Mouse (Mus musculus) limb, embryonic 14.5 days (tissue): ENCODE data around the gene Tshz2. TPM values are rescaled to one million over a fixed set of nuclear protein-coding genes. Genes with fewer than 3 reads are reported as not detected.
"Not testable (repeated sequence)": the region's sequence is repeated elsewhere in the genome, so short reads cannot be mapped to it uniquely, and the experiment has no call there.

Experiments
- ATAC-seq: fragments of 200-750 bp; cut with Nextera tagmentation; 2 replicates; pipeline ENCODE4 v1.8.0; 2017; ENCODE audit warnings: low read depth, moderate number of reproducible peaks, moderate TSS enrichment; ENCODE audit not compliant: low FRiP score
- DNase-seq: peaks from one replicate; pipeline ENCODE4 v3.0.0-alpha.2; 2015; ENCODE audit warnings: low spot score
- H3K27ac ChIP-seq: fragments of 300-500 bp; sonication (generic); replicated peaks from 2 replicates; pipeline ENCODE4 v1.5.1; 2014; ENCODE audit warnings: low read depth, mild to moderate bottlenecking, low read length, moderate library complexity, mixed read lengths
- H3K27me3 ChIP-seq: fragments of 300-500 bp; sonication (generic); 2 replicates; pipeline ENCODE4 v1.6.1; 2014; ENCODE audit warnings: low read length, mixed read lengths; ENCODE audit not compliant: control insufficient read depth, insufficient read depth
- H3K36me3 ChIP-seq: fragments of 300-500 bp; sonication (generic); 2 replicates; pipeline ENCODE4 v1.6.1; 2014; ENCODE audit warnings: mild to moderate bottlenecking, low read length, moderate library complexity, mixed read lengths; ENCODE audit not compliant: control insufficient read depth, insufficient read depth
- H3K4me1 ChIP-seq: fragments of 300-500 bp; sonication (generic); 2 replicates; pipeline ENCODE4 v1.6.1; 2014; ENCODE audit warnings: antibody characterized with exemption, low read length, mixed read lengths; ENCODE audit not compliant: control insufficient read depth, insufficient read depth
- H3K4me2 ChIP-seq: fragments of 300-500 bp; sonication (generic); replicated peaks from 2 replicates; pipeline ENCODE4 v1.6.1; 2014; ENCODE audit warnings: low read depth, mild to moderate bottlenecking, low read length, moderate library complexity; ENCODE audit not compliant: severe bottlenecking
- H3K4me3 ChIP-seq: fragments of 300-500 bp; sonication (generic); replicated peaks from 2 replicates; pipeline ENCODE4 v1.5.1; 2014; ENCODE audit warnings: low read length
- H3K9ac ChIP-seq: fragments of 300-500 bp; sonication (generic); 2 replicates; pipeline ENCODE4 v1.6.1; 2014; ENCODE audit warnings: mild to moderate bottlenecking, low read depth, low read length, moderate library complexity; ENCODE audit not compliant: severe bottlenecking
- H3K9me3 ChIP-seq: fragments of 300-500 bp; sonication (generic); 2 replicates; pipeline ENCODE4 v1.6.1; 2016; ENCODE audit warnings: low read length; ENCODE audit not compliant: control insufficient read depth
- POLR2A ChIP-seq: fragments of 200-500 bp; IDR thresholded peaks from 2 replicates; pipeline ENCODE4 v1.8.0; 2012; ENCODE audit warnings: inconsistent platforms, mild to moderate bottlenecking, moderate library complexity, borderline replicate concordance; ENCODE audit not compliant: insufficient read depth, insufficient read length; ENCODE audit errors: extremely low read depth
- WGBS: fragments of 180-500 bp; shearing (Covaris S2); extraction: QIAGEN DNeasy Blood & Tissue Kit; methylation state at CpG from one replicate; pipeline ENCODE4 v1.1.7; 2014; 5-methylcytosine and 5-hydroxymethylcytosine counted together
- polyA plus RNA-seq, 2 experiments: library from polyadenylated mRNA; depleted of rRNA in 1 of 2; stranded (reverse) in 1 of 2; unstranded in 1 of 2; fragments of >200 nt; fragmentation: Nextera tagmentation in 1 of 2; extraction: Ambion mirVana in 1 of 2; gene quantifications; 2 replicates each; pipeline versions ENCODE4 v1.2.1 to v1.2.3; 2012 to 2014

Gene Tshz2
- polyA plus RNA-seq, 2 experiments, result 7.3 to 29.2 TPM

DNA sequence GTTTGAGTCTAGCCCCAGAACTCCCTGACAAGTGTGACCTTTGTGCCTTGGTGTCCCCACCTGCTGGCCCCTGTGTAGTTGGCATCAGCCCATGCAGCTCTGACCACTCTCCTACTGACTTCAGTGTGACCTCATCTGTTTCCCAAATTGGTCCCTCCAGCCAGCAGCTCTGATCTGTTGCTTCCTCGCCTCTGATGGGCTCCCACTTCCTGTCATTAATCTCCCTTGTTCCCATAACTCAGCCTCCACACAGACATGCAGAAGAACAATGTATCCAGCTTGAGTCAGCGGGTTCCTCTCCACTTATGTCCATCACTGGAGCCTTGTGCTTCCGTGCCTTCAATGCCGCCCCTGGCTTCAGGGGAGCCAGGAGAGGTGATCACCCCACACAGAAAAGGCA, 144.4 kb downstream of the Tshz2 start:
- Histone ChIP-seq H3K9me3 (no peaks in the 10 kb centered on the region), H3K27ac (no peak overlapping the region), H3K9ac (no peak overlapping the region), H3K36me3 (no peaks in the 10 kb centered on the region), H3K4me1 (0 out of 2 replicates have a peak, but pooled peaks cover 4% of the 10 kb centered on the region), H3K4me3 (no peak overlapping the region), H3K4me2 (no peak overlapping the region), H3K27me3 (no peaks in the 10 kb centered on the region)
- TF ChIP-seq POLR2A, result no peak
- WGBS, result 47% methylated on average over 4 of the region's 4 CpGs
- no peak for ATAC-seq
- no peak for DNase-seq

GRCm38 (mm10) chr2:169777764-169778163, 145.0 kb downstream of the Tshz2 start:
- Histone ChIP-seq H3K27me3 (no peaks in the 10 kb centered on the region), H3K9me3 (no peaks in the 10 kb centered on the region), H3K9ac (no peak overlapping the region), H3K4me2 (no peak overlapping the region), H3K4me1 (0 out of 2 replicates have a peak, but pooled peaks cover 8% of the 10 kb centered on the region), H3K4me3 (no peak overlapping the region), H3K36me3 (no peaks in the 10 kb centered on the region), H3K27ac (no peak overlapping the region)
- no peak for TF ChIP-seq POLR2A
- DNase-seq (no peak), ATAC-seq (no peak)
- WGBS, result 54% methylated on average over 2 of the region's 2 CpGs

DNA sequence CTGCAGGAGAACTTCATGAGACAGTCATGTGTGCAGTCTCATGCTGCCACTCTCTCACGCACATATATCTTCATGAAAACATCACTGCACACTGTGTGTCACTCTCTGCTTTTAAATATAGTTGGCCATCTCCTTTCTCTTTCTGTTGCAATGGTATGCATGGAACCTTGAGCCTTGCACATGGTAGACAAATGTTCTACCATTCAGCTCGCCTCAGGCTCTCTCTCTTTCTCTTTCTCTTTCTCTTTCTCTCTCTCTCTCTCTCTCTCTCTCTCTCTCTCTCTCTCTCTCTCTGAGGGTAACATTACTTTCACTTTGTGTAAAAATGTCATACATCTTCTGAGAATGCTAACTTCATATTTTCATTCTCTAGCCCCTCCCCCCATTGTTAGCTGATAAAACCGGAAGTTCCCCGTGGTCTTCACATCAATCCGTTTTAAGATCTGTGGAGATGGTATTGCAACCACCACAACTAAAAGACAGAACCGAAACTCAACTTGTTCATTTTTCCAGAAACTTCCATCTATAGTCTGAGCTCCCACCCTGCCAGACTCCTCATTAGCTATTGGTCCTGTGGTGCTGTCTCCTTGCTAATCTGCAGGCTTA, 146.0 kb downstream of the Tshz2 start:
- H3K27ac ChIP-seq, result no peak overlapping the region
- H3K4me3 ChIP-seq, result no peak overlapping the region
- no peaks in the 10 kb centered on the region for H3K36me3 ChIP-seq
- ATAC-seq (no peak), DNase-seq (no peak)
- 87% methylated on average over 6 of the region's 6 CpGs for WGBS
- no peaks in the 10 kb centered on the region for H3K9me3 ChIP-seq
- H3K4me1 ChIP-seq, result 0 out of 2 replicates have a peak, but pooled peaks cover 13% of the 10 kb centered on the region
- TF ChIP-seq POLR2A, result no peak
- no peaks in the 10 kb centered on the region for H3K27me3 ChIP-seq
- H3K9ac ChIP-seq, result no peak overlapping the region
- H3K4me2 ChIP-seq, result no peak overlapping the region

- not testable (repeated sequence) for H3K4me3 ChIP-seq, DNase-seq, ATAC-seq, H3K4me2 ChIP-seq, H3K9ac ChIP-seq, H3K9me3 ChIP-seq, H3K27ac ChIP-seq, H3K36me3 ChIP-seq, H3K27me3 ChIP-seq
- 0 out of 2 replicates have a peak, but pooled peaks cover 13% of the 10 kb centered on the region for H3K4me1 ChIP-seq
Measured at GRCm38 (mm10) chr2:169781671-169782070, 148.9 kb downstream of the Tshz2 start.

GRCm38 (mm10) chr2:169782874-169783680, 150.3 kb downstream of the Tshz2 start:
- no peak for DNase-seq
- H3K36me3 ChIP-seq, result no peaks in the 10 kb centered on the region
- ATAC-seq, result no peak
- H3K4me1 ChIP-seq, result peaks cover 19% of the 10 kb centered on the region; the same call in 1 of the 2 replicates
- no peak overlapping the region for H3K4me2 ChIP-seq
- H3K9me3 ChIP-seq, result no peaks in the 10 kb centered on the region
- TF ChIP-seq POLR2A, result no peak
- 21% methylated on average over 26 of the region's 26 CpGs for WGBS
- H3K9ac ChIP-seq, result no peak overlapping the region
- H3K4me3 ChIP-seq, result no peak overlapping the region
- H3K27me3 ChIP-seq, result no peaks in the 10 kb centered on the region
- H3K27ac ChIP-seq, result no peak overlapping the region
